Mouse (Mus musculus) ES-E14 (cell line): ENCODE measurements at regions not wholly inside any gene's neighbourhood (a gene's known extent, or its start where the extent isn't known, plus 50 kb on each side); places are given as distances from the start of the nearest gene placed in this dataset.

Experiments
- CHD2 ChIP-seq: IDR thresholded peaks from 2 replicates; pipeline ENCODE4 v1.6.1; 2014; ENCODE audit warnings: mild to moderate bottlenecking, low read depth, low read length, inconsistent platforms
- HCFC1 ChIP-seq: IDR thresholded peaks from 2 replicates; pipeline ENCODE4 v1.6.1; 2012; ENCODE audit warnings: low read length, inconsistent platforms, borderline replicate concordance; ENCODE audit not compliant: insufficient read depth
- MAFK ChIP-seq: IDR thresholded peaks from 2 replicates; pipeline ENCODE4 v1.6.1; 2014; ENCODE audit warnings: mild to moderate bottlenecking, low read depth, low read length, inconsistent platforms; ENCODE audit not compliant: insufficient read depth
- ZC3H11A ChIP-seq: IDR thresholded peaks from 2 replicates; pipeline ENCODE4 v1.6.1; 2012; ENCODE audit warnings: low read depth, mild to moderate bottlenecking, inconsistent platforms, low read length, borderline replicate concordance
- ZNF384 ChIP-seq: IDR thresholded peaks from 2 replicates; pipeline ENCODE4 v1.6.1; 2012; ENCODE audit warnings: low read depth, low read length, inconsistent platforms

DNA sequence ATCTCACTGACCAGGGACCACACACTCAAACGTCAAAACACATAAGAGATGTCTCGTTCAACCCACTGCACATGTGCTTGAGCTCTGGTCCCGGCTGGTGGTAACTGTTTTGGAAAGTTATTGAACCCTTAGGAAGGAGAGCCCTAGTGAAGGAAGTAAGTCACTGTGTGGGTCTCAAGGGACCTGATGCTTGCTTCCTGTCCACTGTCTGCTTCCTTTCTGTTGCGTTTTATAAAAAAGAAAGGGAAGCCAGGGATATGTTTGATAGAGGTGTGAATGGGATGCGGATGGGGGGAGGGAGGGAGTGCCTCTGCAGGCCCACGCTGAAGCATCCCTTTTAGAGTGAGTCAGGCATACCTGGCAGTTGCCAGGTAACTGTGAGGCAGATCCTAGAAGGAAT lies 121.6 kb downstream of the Rassf10 start:
- TF ChIP-seq MAFK (no peak), HCFC1 (no peak), CHD2 (no peak), ZNF384 (no peak), ZC3H11A (no peak)
